Mouse (Mus musculus) hindbrain, embryonic 15.5 days (tissue): ENCODE measurements around the gene Hinfp. TPM values are rescaled to one million over a fixed set of nuclear protein-coding genes. Genes with fewer than 3 reads are reported as not detected.

Experiments used
- ATAC-seq: fragments of 200-750 bp; cut with Nextera tagmentation; 2 replicates; pipeline ENCODE4 v1.8.0; 2017; ENCODE audit warnings: low read depth, moderate number of reproducible peaks, moderate TSS enrichment; ENCODE audit not compliant: low FRiP score
- H3K27ac ChIP-seq: fragments of 300-500 bp; sonication (generic); replicated peaks from 2 replicates; pipeline ENCODE4 v1.5.1; 2015; ENCODE audit warnings: mild to moderate bottlenecking, inconsistent platforms
- H3K27me3 ChIP-seq: fragments of 300-500 bp; sonication (generic); 2 replicates; pipeline ENCODE4 v1.6.1; 2015; ENCODE audit warnings: control low read depth, inconsistent platforms
- H3K36me3 ChIP-seq: fragments of 300-500 bp; sonication (generic); 2 replicates; pipeline ENCODE4 v1.6.1; 2015; ENCODE audit warnings: control low read depth, inconsistent platforms
- H3K4me1 ChIP-seq: fragments of 300-500 bp; sonication (generic); replicated peaks from 2 replicates; pipeline ENCODE4 v1.6.1; 2015; ENCODE audit warnings: control low read depth, inconsistent platforms
- H3K4me2 ChIP-seq: fragments of 300-500 bp; sonication (generic); 2 replicates; pipeline ENCODE4 v1.6.1; 2015; ENCODE audit warnings: moderate library complexity, mild to moderate bottlenecking, inconsistent platforms
- H3K4me3 ChIP-seq: fragments of 300-500 bp; sonication (generic); 2 replicates; pipeline ENCODE4 v1.5.1; 2015; ENCODE audit warnings: mild to moderate bottlenecking, inconsistent platforms
- H3K9ac ChIP-seq: fragments of 300-500 bp; sonication (generic); 2 replicates; pipeline ENCODE4 v1.6.1; 2015; ENCODE audit warnings: inconsistent platforms
- H3K9me3 ChIP-seq: fragments of 300-500 bp; sonication (generic); 2 replicates; pipeline ENCODE4 v1.6.1; 2016; ENCODE audit warnings: control low read depth, inconsistent platforms
- WGBS: fragments of 180-500 bp; shearing (Covaris S2); methylation state at CpG from one replicate; pipeline ENCODE4 v1.1.7; 2015; 5-methylcytosine and 5-hydroxymethylcytosine counted together
- polyA plus RNA-seq: library from polyadenylated mRNA; unstranded; fragments of >200 nt; fragmentation: Nextera tagmentation; extraction: Ambion mirVana; gene quantifications from 2 replicates; pipeline ENCODE4 v1.2.1, GENCODE M21; 2015

Hinfp gene
- polyA plus RNA-seq, 1 experiment from 2014 or later: 28.8 TPM

DNA sequence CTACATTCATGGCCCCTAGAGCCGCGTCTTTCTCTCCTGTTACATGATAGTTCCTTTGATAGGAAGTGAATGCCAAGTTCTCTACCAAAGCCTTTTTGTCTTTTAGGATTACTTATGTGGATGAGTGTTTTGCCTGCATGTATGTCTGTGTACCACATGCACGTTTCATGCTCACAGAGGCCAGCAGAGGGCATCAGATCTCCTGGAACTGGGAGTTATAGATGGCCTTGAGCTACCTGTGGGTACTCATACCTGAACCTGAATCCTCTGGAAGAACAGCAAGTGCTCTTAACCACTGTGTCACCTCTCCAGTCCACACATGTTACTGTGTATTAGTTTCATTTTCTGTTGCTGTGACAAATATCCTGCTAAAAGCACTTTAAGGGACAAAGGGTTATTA lies 13.0 kb downstream of the Hinfp start:
- WGBS: 76% methylated on average over 3 of the region's 3 CpGs

DNA sequence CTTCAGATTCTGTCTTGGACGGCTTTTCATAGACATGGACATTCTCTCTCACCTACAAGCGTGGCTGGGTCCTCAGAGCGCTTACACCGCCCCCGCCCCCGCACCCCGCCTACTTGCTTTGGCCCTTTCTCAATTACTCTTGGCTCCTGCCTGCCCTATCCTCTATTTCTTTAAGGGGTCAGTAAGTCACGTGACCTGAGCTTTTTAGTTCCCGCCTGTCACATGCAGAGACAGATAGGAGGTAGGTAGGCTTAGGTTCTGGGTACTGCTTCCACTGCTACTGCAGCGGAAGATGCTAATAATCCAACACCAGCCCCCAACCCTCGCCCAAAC lies 16.5 kb downstream of the Hinfp start:
- H3K4me3 ChIP-seq: peak overlapping the region; percentile 66
- H3K4me2 ChIP-seq: peak overlapping the region; percentile 79
- no peaks in the 10 kb centered on the region for H3K9me3 ChIP-seq
- peak overlapping the region; percentile 84 for H3K9ac ChIP-seq
- no peaks in the 10 kb centered on the region for H3K27me3 ChIP-seq
- H3K36me3 ChIP-seq: peaks cover 22% of the 10 kb centered on the region
- H3K27ac ChIP-seq: peak overlapping the region; percentile 75
- peaks cover 29% of the 10 kb centered on the region for H3K4me1 ChIP-seq
- WGBS: 7% methylated on average over 11 of the region's 11 CpGs
- ATAC-seq: peak; percentile 2; the same call in 1 of the 2 replicates

More for the DNA sequence above, 13.0 kb downstream of the Hinfp start:
- Histone ChIP-seq H3K36me3 (peaks cover 50% of the 10 kb centered on the region), H3K4me3 (no peak overlapping the region), H3K4me2 (no peak overlapping the region), H3K9me3 (no peaks in the 10 kb centered on the region), H3K9ac (no peak overlapping the region), H3K27ac (no peak overlapping the region), H3K4me1 (peaks cover 13% of the 10 kb centered on the region), H3K27me3 (no peaks in the 10 kb centered on the region)
- no peak for ATAC-seq

DNA sequence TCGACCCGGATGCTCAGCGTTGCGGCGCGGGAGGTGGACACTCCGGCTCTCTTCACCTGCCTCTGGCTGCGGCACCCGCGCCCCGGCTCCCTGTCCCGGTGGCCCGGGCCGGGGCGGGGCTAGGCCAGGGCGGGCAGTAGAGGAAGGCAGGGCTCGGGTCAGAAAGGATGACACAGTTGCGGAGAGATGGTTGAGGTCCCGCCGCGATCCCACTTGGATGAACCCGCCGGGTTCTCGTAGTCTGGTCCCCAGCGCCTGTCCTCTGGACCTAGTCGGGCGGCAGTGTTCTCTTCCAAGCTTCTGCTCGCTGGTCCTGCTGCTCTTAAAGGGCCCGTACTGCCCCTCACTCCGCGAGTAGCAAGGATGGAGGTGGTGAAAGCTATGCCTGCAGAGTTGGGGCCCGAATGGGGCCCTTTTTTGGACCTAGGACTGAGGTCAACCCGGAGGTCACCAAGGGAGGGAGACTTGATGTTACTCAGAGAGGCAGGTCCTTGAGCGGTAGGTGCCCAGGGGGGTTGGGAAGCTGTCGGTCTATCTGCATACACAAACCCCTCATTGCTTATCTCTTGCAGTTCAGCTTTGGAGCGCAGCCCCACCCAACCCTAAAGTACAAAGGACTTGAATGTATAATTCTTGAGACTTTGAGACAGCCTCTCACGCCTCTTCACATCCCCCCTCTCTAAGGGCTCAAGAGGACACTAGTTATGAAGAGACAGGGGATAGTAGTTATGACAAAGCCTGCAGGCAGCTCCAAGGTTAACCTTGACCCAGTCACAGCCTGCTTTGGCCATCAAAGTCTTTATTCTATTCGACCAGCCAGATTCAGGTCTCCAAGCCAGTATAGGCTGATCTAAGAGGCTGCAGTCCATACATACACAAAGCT lies 17.2 kb downstream of the Hinfp start, which contains the start of gene Abcg4:
Abcg4 (minus strand) TSS at position 540 of the 883 bp plus-strand sequence.
- no peaks in the 10 kb centered on the region for H3K27me3 ChIP-seq
- H3K4me3 ChIP-seq: peak within 1 kb of the TSS; percentile 66
- peaks cover 15% of the 10 kb centered on the region for H3K36me3 ChIP-seq
- WGBS: under 1% methylated on average over 38 of the region's 38 CpGs
- H3K27ac ChIP-seq: peak within 1 kb of the TSS; percentile 75
- peak within 1 kb of the TSS; percentile 84 for H3K9ac ChIP-seq
- ATAC-seq: peak; percentile 76
- peak within 1 kb of the TSS; percentile 79 for H3K4me2 ChIP-seq
- peaks cover 29% of the 10 kb centered on the region for H3K4me1 ChIP-seq
- no peaks in the 10 kb centered on the region for H3K9me3 ChIP-seq

DNA sequence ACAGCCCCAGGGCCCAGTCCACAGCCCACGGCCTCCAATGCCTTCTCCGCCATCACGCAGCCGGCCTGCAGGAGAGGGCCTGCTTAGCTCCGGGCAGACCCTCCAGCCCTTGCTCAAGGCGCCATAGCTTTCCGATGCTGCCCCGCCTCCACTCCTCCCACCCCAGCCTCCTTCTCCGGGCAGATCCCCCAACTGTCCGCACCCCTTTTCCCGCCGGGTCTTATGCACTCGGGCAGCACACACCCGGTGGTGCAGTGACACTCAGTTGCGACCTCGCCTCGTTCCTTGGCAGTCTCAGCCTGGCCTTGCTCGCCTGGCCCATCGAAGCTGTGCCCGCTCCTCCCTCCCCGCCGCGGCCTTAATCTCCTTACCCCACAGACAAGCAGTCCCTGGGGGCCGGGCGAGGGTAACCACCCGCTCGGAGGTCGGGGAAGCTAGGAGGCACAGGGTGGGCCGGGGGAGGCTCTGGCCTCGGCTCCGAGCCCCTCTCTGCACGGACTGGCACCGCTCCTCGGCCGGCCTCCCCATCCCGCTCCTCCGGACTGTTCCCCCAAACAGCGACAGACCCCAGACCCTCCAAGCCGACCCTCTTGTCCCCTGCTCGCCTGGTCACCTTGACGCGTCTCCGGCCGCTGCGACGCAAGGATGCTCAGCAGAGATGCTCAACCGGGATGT lies 17.9 kb downstream of the Hinfp start:
- Histone ChIP-seq H3K9me3 (no peaks in the 10 kb centered on the region), H3K27ac (peak overlapping the region; percentile 75), H3K9ac (peak overlapping the region; percentile 84), H3K27me3 (no peaks in the 10 kb centered on the region), H3K36me3 (peaks cover 10% of the 10 kb centered on the region; the same call in 1 of the 2 replicates), H3K4me1 (peaks cover 29% of the 10 kb centered on the region), H3K4me3 (peak overlapping the region; percentile 66), H3K4me2 (peak overlapping the region; percentile 79)
- WGBS: 0% methylated on average over 47 of the region's 47 CpGs
- peak; percentile 49 for ATAC-seq

DNA sequence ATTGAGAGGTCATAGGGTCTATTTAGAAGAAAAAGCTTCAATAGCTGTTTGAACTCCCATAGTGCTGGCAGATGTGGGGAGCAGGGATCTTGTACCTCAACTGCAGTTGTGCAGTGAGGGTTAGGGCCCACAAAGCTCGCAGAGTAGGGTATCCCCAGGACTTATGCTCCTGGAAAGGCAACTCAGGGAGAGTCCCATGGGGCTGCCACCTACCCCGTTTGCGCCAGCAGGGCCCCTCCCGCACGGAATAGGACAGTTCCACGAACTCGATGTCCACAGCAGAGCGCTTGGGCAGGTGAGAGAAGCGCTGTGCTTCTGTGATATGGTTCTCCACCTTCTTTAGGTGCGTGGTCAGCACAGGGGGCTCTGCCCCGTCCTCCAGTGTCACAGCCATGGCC lies 18.5 kb downstream of the Hinfp start:
- Histone ChIP-seq H3K9me3 (no peaks in the 10 kb centered on the region), H3K4me2 (peak overlapping the region; percentile 79), H3K27ac (peak overlapping the region; percentile 75), H3K36me3 (peaks cover 10% of the 10 kb centered on the region; the same call in 1 of the 2 replicates), H3K27me3 (no peaks in the 10 kb centered on the region), H3K4me3 (peak overlapping the region; percentile 66), H3K9ac (peak overlapping the region; percentile 84), H3K4me1 (peaks cover 29% of the 10 kb centered on the region)
- 4% methylated on average over 11 of the region's 11 CpGs for WGBS
- ATAC-seq: peak; percentile 39; the same call in 1 of the 2 replicates

DNA sequence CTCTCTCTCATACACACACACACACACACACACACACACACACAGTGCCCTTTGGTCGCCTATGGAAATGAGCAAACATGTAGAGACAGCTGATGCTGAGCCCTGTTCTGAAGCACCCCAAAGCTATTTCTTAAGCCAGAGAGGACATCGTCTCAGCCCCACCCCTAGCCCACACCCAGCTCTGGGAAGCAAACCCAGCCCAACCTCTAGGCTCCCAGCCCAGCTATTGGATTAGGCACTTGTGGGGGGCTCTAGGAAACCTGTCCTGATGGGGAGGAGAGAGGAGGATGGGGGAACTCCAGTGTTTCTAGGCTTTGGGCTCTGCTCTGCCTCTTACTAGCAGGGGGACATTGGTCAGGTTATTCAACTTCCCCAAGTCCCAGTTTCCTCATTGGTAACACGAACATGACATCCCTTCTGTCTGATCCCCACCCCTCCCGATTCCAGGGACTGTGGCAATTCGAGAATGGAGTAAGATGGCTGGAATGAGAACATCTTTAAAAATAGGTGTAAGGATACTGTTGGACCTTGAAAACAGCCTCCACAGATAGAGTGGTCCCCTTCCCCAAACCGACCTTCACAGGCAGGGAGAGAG lies 19.1 kb downstream of the Hinfp start:
- no peak for ATAC-seq
- Histone ChIP-seq H3K4me2 (peak overlapping the region; percentile 79), H3K27me3 (no peaks in the 10 kb centered on the region), H3K4me3 (peak overlapping the region; percentile 66), H3K9me3 (no peaks in the 10 kb centered on the region), H3K36me3 (peaks cover 12% of the 10 kb centered on the region), H3K4me1 (peaks cover 29% of the 10 kb centered on the region), H3K9ac (peak overlapping the region; percentile 84; the same call in 1 of the 2 replicates), H3K27ac (no peak overlapping the region)
- WGBS: 13% methylated on average over 6 of the region's 6 CpGs

DNA sequence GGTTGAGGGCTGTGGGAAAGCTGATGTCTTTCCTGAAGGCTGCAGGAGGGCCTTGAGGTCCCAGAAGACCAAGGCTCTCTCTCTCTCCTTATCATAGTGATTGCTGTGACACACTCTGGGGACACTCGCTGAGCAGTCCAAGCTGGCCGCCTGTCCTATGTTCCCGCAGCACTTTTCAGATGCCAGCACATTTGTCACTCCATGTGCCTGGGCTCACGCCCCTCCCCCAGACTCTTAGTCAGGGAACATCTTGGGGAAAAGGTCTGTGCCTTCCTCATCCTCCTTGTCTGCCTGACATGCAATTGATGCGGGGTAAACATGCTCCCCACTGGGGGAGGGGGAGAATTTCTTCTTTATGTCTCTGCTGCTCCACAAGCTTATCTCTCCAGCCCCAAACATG lies 22.3 kb downstream of the Hinfp start:
- Histone ChIP-seq H3K4me3 (no peak overlapping the region), H3K9ac (no peak overlapping the region), H3K4me1 (peaks cover 16% of the 10 kb centered on the region), H3K36me3 (peaks cover 35% of the 10 kb centered on the region), H3K27ac (no peak overlapping the region), H3K9me3 (no peaks in the 10 kb centered on the region), H3K27me3 (no peaks in the 10 kb centered on the region), H3K4me2 (no peak overlapping the region)
- 72% methylated on average over 5 of the region's 5 CpGs for WGBS
- ATAC-seq: no peak

DNA sequence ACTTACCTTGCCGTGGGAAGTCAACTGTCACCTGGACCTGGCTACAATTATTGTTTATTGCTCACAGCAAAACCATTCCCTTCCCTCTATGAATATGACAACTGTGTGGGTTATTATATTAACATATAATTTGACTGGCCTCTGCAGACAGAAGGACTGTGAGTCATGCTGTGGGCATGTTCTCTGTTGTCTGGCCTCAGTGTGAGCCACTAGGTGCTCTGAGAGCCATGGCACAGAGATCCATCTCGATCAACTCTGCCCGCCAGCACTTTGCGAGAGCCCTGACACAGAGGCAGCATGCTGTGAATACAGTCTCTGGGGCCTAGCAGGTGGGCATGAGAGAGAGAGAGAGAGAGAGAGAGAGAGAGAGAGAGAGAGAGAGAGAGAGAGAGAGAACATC lies 35.5 kb downstream of the Hinfp start:
- Histone ChIP-seq H3K27me3 (no peaks in the 10 kb centered on the region), H3K4me3 (no peak overlapping the region), H3K9ac (no peak overlapping the region), H3K9me3 (no peaks in the 10 kb centered on the region), H3K36me3 (peaks cover 8% of the 10 kb centered on the region; the same call in 1 of the 2 replicates), H3K27ac (no peak overlapping the region), H3K4me1 (peaks cover 23% of the 10 kb centered on the region), H3K4me2 (no peak overlapping the region)
- no peak for ATAC-seq
- 80% methylated on average over 4 of the region's 4 CpGs for WGBS

DNA sequence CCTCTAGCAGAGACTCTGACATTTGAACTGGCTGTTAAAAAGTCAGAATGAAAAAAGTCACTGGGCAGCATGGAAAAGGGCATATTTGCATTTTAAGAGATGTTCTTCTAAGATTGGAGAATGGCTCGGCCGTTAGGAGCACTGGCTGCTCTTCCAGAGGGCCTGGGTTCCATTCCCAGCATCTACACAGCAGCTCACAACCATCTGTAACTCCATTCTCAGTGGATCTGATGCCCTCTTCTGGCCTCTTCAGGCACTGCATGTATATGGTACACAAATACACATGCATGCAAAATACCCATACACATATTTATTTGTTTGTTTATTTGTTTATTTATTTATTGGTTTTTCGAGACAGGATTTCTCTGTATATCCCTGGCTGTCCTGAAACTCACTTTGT lies 36.4 kb downstream of the Hinfp start:
- Histone ChIP-seq H3K27me3 (no peaks in the 10 kb centered on the region), H3K9me3 (no peaks in the 10 kb centered on the region), H3K4me1 (peaks cover 28% of the 10 kb centered on the region), H3K4me2 (no peak overlapping the region), H3K36me3 (no peaks in the 10 kb centered on the region), H3K4me3 (no peak overlapping the region), H3K27ac (no peak overlapping the region), H3K9ac (no peak overlapping the region)
- WGBS: 89% methylated on average over 3 of the region's 3 CpGs
- no peak for ATAC-seq

DNA sequence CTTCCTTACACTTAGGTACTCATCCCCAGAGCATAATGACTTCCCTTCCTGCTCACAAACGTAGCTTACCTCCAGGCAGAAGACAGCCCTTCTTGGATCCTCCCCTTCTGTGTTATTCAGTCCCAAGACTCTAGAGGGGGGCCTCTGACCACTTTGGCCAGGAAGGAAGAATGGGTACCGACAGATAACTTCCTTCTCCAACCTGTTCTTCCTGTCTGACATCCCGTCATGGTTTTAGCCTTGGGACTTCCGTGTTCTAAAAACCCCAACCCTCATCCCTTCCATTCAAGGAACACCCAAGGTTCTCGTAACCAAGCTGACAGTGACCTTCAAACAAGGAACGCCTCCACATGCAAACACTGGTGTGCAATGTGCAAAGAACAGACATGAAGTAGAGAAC lies 37.0 kb downstream of the Hinfp start, which contains the start of gene Nlrx1:
Nlrx1 (minus strand) TSS at position 168 of the 400 bp plus-strand sequence.
- H3K4me1 ChIP-seq: peaks cover 28% of the 10 kb centered on the region
- H3K4me2 ChIP-seq: peak within 1 kb of the TSS; percentile 58
- H3K36me3 ChIP-seq: no peaks in the 10 kb centered on the region
- H3K27me3 ChIP-seq: no peaks in the 10 kb centered on the region
- no peaks in the 10 kb centered on the region for H3K9me3 ChIP-seq
- WGBS: 82% methylated on average over 6 of the region's 6 CpGs
- H3K9ac ChIP-seq: peak within 1 kb of the TSS; percentile 43
- peak within 1 kb of the TSS; percentile 36 for H3K4me3 ChIP-seq
- 0 out of 2 replicates have a peak, but pooled peaks have one; percentile 9 for ATAC-seq
- H3K27ac ChIP-seq: peak within 1 kb of the TSS; percentile 52

DNA sequence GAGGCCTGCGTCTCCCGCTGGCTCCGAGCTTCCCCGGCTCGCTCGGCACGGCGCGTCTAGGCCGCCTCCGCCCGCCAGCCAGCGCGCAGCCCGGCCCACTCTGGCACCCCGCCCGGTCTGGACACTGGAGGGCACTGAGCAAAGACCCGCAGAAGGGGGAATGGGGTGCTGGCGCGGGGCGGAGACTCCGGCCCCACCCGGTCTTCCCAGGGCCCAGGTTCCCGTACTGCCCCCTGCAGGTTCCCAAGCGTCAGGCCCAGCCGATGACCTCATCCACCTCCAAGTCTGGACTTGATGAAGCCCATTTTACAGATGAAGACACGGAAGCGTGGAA lies 37.5 kb downstream of the Hinfp start:
- no peaks in the 10 kb centered on the region for H3K27me3 ChIP-seq
- peak; percentile 84 for ATAC-seq
- peak overlapping the region; percentile 43 for H3K9ac ChIP-seq
- H3K36me3 ChIP-seq: no peaks in the 10 kb centered on the region
- peaks cover 28% of the 10 kb centered on the region for H3K4me1 ChIP-seq
- H3K9me3 ChIP-seq: no peaks in the 10 kb centered on the region
- WGBS: 4% methylated on average over 28 of the region's 28 CpGs
- peak overlapping the region; percentile 58 for H3K4me2 ChIP-seq
- H3K27ac ChIP-seq: peak overlapping the region; percentile 52; the same call in 1 of the 2 replicates
- peak overlapping the region; percentile 36 for H3K4me3 ChIP-seq
